26 mouse cellular contexts compared by ENCODE assay signal in genomic region chr14:108638291-108638690, GRCm38 (mm10).
"Had no signal": no experiment of that assay in that cellular context is flagged by ENCODE, and none has a peak within 500 bp of the region (broad histone marks: within the 10 kb centered on the region; RNA-seq: fewer than 3 reads in every experiment).

No protein-coding gene starts in this region.

- H3K9me3 ChIP-seq: heart, embryonic 10.5 days; heart, embryonic 12.5 days; hindbrain, embryonic 10.5 days; hindbrain, embryonic 12.5 days; kidney, embryonic 15.5 days; limb, embryonic 10.5 days; limb, embryonic 12.5 days had no signal

- H3K27ac ChIP-seq: gastrocnemius, adult 2 months; heart, embryonic 10.5 days; hindbrain, embryonic 10.5 days; hindbrain, embryonic 12.5 days; hindbrain, embryonic 14.5 days; hindbrain, postnatal 0 days; kidney, embryonic 15.5 days; kidney, postnatal 0 days; left cerebral cortex, adult 2 months; limb, embryonic 10.5 days; limb, embryonic 12.5 days had no signal

- H3K27me3 ChIP-seq: heart, embryonic 12.5 days; hindbrain, embryonic 12.5 days; kidney, embryonic 15.5 days; limb, embryonic 12.5 days had no signal

- H3K4me2 ChIP-seq: heart, embryonic 12.5 days; hindbrain, embryonic 12.5 days; hindbrain, embryonic 14.5 days; kidney, embryonic 15.5 days; limb, embryonic 12.5 days; liver, embryonic 11.5 days had no signal

- ATAC-seq: hindbrain, postnatal 0 days; intestine, embryonic 16.5 days had no signal

- H3K9ac ChIP-seq: heart, embryonic 12.5 days; hindbrain, embryonic 12.5 days; hindbrain, embryonic 14.5 days; kidney, embryonic 15.5 days; limb, embryonic 12.5 days had no signal

- H3K36me3 ChIP-seq: heart, embryonic 10.5 days; heart, embryonic 12.5 days; hindbrain, embryonic 10.5 days; hindbrain, embryonic 12.5 days; kidney, embryonic 15.5 days; limb, embryonic 10.5 days; limb, embryonic 12.5 days had no signal

- DNase-seq: gastrocnemius, adult 2 months; gastrocnemius, postnatal 10 days; gastrocnemius, postnatal 25 days; heart, adult 18-20 months; heart, postnatal 10 days; heart, postnatal 4 days; kidney, adult 11 months; kidney, adult 2 months; kidney, adult 9 months; kidney, postnatal 14 days; kidney, postnatal 36 days; layer of hippocampus, adult 9-11 months; liver had no signal

- H3K4me1 ChIP-seq: heart, embryonic 10.5 days; heart, embryonic 12.5 days; hindbrain, embryonic 10.5 days; hindbrain, embryonic 12.5 days; kidney, embryonic 15.5 days; limb, embryonic 10.5 days; limb, embryonic 12.5 days had no signal

- H3K4me3 ChIP-seq: gastrocnemius, adult 2 months; heart, embryonic 10.5 days; heart, embryonic 12.5 days; hindbrain, embryonic 10.5 days; hindbrain, embryonic 12.5 days; kidney, embryonic 15.5 days; left cerebral cortex, adult 2 months; limb, embryonic 10.5 days; limb, embryonic 12.5 days had no signal
